Mouse (Mus musculus) kidney, embryonic 15.5 days (tissue): ENCODE results near the gene Ift80. TPM values are rescaled to one million over a fixed set of nuclear protein-coding genes. Genes with fewer than 3 reads are reported as not detected.

Source experiments
- ATAC-seq: fragments of 200-750 bp; cut with Nextera tagmentation; replicated peaks from 2 replicates; pipeline ENCODE4 v1.8.0; 2017; ENCODE audit warnings: moderate TSS enrichment; ENCODE audit not compliant: low FRiP score
- H3K27ac ChIP-seq: fragments of 300-500 bp; sonication (generic); 2 replicates; pipeline ENCODE4 v1.5.1; 2015; ENCODE audit warnings: mild to moderate bottlenecking, inconsistent platforms
- H3K27me3 ChIP-seq: fragments of 300-500 bp; sonication (generic); 2 replicates; pipeline ENCODE4 v1.6.1; 2015; ENCODE audit warnings: inconsistent platforms
- H3K36me3 ChIP-seq: fragments of 300-500 bp; sonication (generic); 2 replicates; pipeline ENCODE4 v1.6.1; 2015; ENCODE audit warnings: inconsistent platforms
- H3K4me1 ChIP-seq: fragments of 300-500 bp; sonication (generic); 2 replicates; pipeline ENCODE4 v1.6.1; 2015; ENCODE audit warnings: inconsistent platforms
- H3K4me2 ChIP-seq: fragments of 300-500 bp; sonication (generic); 2 replicates; pipeline ENCODE4 v1.6.1; 2015; ENCODE audit warnings: moderate library complexity, mild to moderate bottlenecking, inconsistent platforms
- H3K4me3 ChIP-seq: fragments of 300-500 bp; sonication (generic); replicated peaks from 2 replicates; pipeline ENCODE4 v1.5.1; 2015; ENCODE audit warnings: mild to moderate bottlenecking, inconsistent platforms
- H3K9ac ChIP-seq: fragments of 300-500 bp; sonication (generic); 2 replicates; pipeline ENCODE4 v1.6.1; 2015; ENCODE audit warnings: mild to moderate bottlenecking, inconsistent platforms
- H3K9me3 ChIP-seq: fragments of 300-500 bp; sonication (generic); replicated peaks from 2 replicates; pipeline ENCODE4 v1.6.1; 2016; ENCODE audit warnings: inconsistent platforms
- WGBS: fragments of 180-500 bp; shearing (Covaris S2); methylation state at CpG from one replicate; pipeline ENCODE4 v1.1.7; 2015; ENCODE audit warnings: mixed read lengths; 5-methylcytosine and 5-hydroxymethylcytosine counted together
- polyA plus RNA-seq: library from polyadenylated mRNA; unstranded; fragments of >200 nt; fragmentation: Nextera tagmentation; extraction: Ambion mirVana; gene quantifications from 2 replicates; pipeline ENCODE4 v1.2.1, GENCODE M21; 2015

Gene Ift80
- polyA plus RNA-seq, 1 experiment from 2014 or later, result 19.4 TPM

- Histone ChIP-seq H3K9ac (no peak overlapping the region), H3K4me1 (no peaks in the 10 kb centered on the region), H3K4me2 (no peak overlapping the region), H3K9me3 (no peaks in the 10 kb centered on the region), H3K36me3 (0 out of 2 replicates have a peak, but pooled peaks cover 3% of the 10 kb centered on the region), H3K4me3 (no peak overlapping the region), H3K27me3 (no peaks in the 10 kb centered on the region), H3K27ac (no peak overlapping the region)
- 88% methylated on average over 10 of the region's 10 CpGs for WGBS
- ATAC-seq, result no peak
Measured at GRCm38 (mm10) chr3:68979187-68979586, 25.2 kb downstream of the Ift80 start.

- H3K4me1 ChIP-seq, result no peaks in the 10 kb centered on the region
- H3K27me3 ChIP-seq, result no peaks in the 10 kb centered on the region
- no peaks in the 10 kb centered on the region for H3K9me3 ChIP-seq
- H3K4me2 ChIP-seq, result no peak overlapping the region
- H3K4me3 ChIP-seq, result no peak overlapping the region
- H3K36me3 ChIP-seq, result peaks cover 8% of the 10 kb centered on the region; the same call in 1 of the 2 replicates
- WGBS, result 90% methylated on average over 4 of the region's 4 CpGs
- no peak overlapping the region for H3K27ac ChIP-seq
- no peak for ATAC-seq
- H3K9ac ChIP-seq, result no peak overlapping the region
Measured at GRCm38 (mm10) chr3:68977696-68978095, 26.7 kb downstream of the Ift80 start.

- Histone ChIP-seq H3K27me3 (no peaks in the 10 kb centered on the region), H3K4me2 (no peak overlapping the region), H3K4me3 (no peak overlapping the region), H3K9me3 (no peaks in the 10 kb centered on the region), H3K27ac (no peak overlapping the region), H3K36me3 (peaks cover 5% of the 10 kb centered on the region; the same call in 1 of the 2 replicates), H3K9ac (no peak overlapping the region), H3K4me1 (no peaks in the 10 kb centered on the region)
- ATAC-seq, result no peak
- WGBS, result 68% methylated on average over 9 of the region's 9 CpGs
Measured at GRCm38 (mm10) chr3:68975533-68976490, 28.6 kb downstream of the Ift80 start.

GRCm38 (mm10) chr3:68974639-68975532 is 29.5 kb downstream of the Ift80 start:
- H3K4me1 ChIP-seq, result no peaks in the 10 kb centered on the region
- 86% methylated on average over 8 of the region's 8 CpGs for WGBS
- no peak overlapping the region for H3K4me2 ChIP-seq
- no peak overlapping the region for H3K27ac ChIP-seq
- no peaks in the 10 kb centered on the region for H3K9me3 ChIP-seq
- ATAC-seq, result no peak
- no peak overlapping the region for H3K4me3 ChIP-seq
- H3K27me3 ChIP-seq, result no peaks in the 10 kb centered on the region
- no peak overlapping the region for H3K9ac ChIP-seq
- peaks cover 5% of the 10 kb centered on the region; the same call in 1 of the 2 replicates for H3K36me3 ChIP-seq

- ATAC-seq, result no peak
- peaks cover 5% of the 10 kb centered on the region; the same call in 1 of the 2 replicates for H3K36me3 ChIP-seq
- H3K4me2 ChIP-seq, result no peak overlapping the region
- H3K27ac ChIP-seq, result no peak overlapping the region
- no peaks in the 10 kb centered on the region for H3K4me1 ChIP-seq
- no peaks in the 10 kb centered on the region for H3K27me3 ChIP-seq
- H3K9ac ChIP-seq, result no peak overlapping the region
- H3K9me3 ChIP-seq, result no peaks in the 10 kb centered on the region
- 50% methylated on average over 1 of the region's 1 CpGs for WGBS
- no peak overlapping the region for H3K4me3 ChIP-seq
Measured at GRCm38 (mm10) chr3:68973574-68973973, 30.8 kb downstream of the Ift80 start.

- Histone ChIP-seq H3K9ac (no peak overlapping the region), H3K27ac (no peak overlapping the region), H3K9me3 (0 out of 2 replicates have a peak, but pooled peaks cover 3% of the 10 kb centered on the region), H3K4me1 (no peaks in the 10 kb centered on the region), H3K27me3 (no peaks in the 10 kb centered on the region), H3K4me2 (no peak overlapping the region), H3K4me3 (no peak overlapping the region), H3K36me3 (peaks cover 36% of the 10 kb centered on the region)
- ATAC-seq, result no peak
- WGBS, result 92% methylated on average over 3 of the region's 3 CpGs
Measured at GRCm38 (mm10) chr3:68969091-68969590, 35.2 kb downstream of the Ift80 start.

GRCm38 (mm10) chr3:68967404-68967803 is 37.0 kb downstream of the Ift80 start:
- 80% methylated on average over 6 of the region's 6 CpGs for WGBS
- no peak overlapping the region for H3K9ac ChIP-seq
- H3K36me3 ChIP-seq, result peaks cover 40% of the 10 kb centered on the region
- H3K4me2 ChIP-seq, result no peak overlapping the region
- 0 out of 2 replicates have a peak, but pooled peaks cover 3% of the 10 kb centered on the region for H3K9me3 ChIP-seq
- no peaks in the 10 kb centered on the region for H3K27me3 ChIP-seq
- no peak overlapping the region for H3K4me3 ChIP-seq
- H3K4me1 ChIP-seq, result no peaks in the 10 kb centered on the region
- ATAC-seq, result no peak
- no peak overlapping the region for H3K27ac ChIP-seq

GRCm38 (mm10) chr3:68966527-68967285 is 37.7 kb downstream of the Ift80 start:
- Histone ChIP-seq H3K4me3 (no peak overlapping the region), H3K27me3 (no peaks in the 10 kb centered on the region), H3K27ac (no peak overlapping the region), H3K9ac (no peak overlapping the region), H3K4me1 (no peaks in the 10 kb centered on the region), H3K9me3 (0 out of 2 replicates have a peak, but pooled peaks cover 3% of the 10 kb centered on the region), H3K36me3 (peaks cover 43% of the 10 kb centered on the region), H3K4me2 (no peak overlapping the region)
- no peak for ATAC-seq
- WGBS, result 94% methylated on average over 6 of the region's 6 CpGs

GRCm38 (mm10) chr3:68964682-68965081 is 39.7 kb downstream of the Ift80 start:
- no peak for ATAC-seq
- H3K27ac ChIP-seq, result no peak overlapping the region
- no peak overlapping the region for H3K4me3 ChIP-seq
- 0 out of 2 replicates have a peak, but pooled peaks cover 3% of the 10 kb centered on the region for H3K9me3 ChIP-seq
- H3K4me1 ChIP-seq, result no peaks in the 10 kb centered on the region
- H3K9ac ChIP-seq, result no peak overlapping the region
- peaks cover 48% of the 10 kb centered on the region for H3K36me3 ChIP-seq
- H3K27me3 ChIP-seq, result no peaks in the 10 kb centered on the region
- no peak overlapping the region for H3K4me2 ChIP-seq

- Histone ChIP-seq H3K27ac (no peak overlapping the region), H3K9me3 (no peaks in the 10 kb centered on the region), H3K4me3 (no peak overlapping the region), H3K36me3 (peaks cover 8% of the 10 kb centered on the region), H3K9ac (no peak overlapping the region), H3K4me2 (no peak overlapping the region), H3K4me1 (no peaks in the 10 kb centered on the region), H3K27me3 (no peaks in the 10 kb centered on the region)
- 84% methylated on average over 3 of the region's 3 CpGs for WGBS
- ATAC-seq, result no peak
Measured at GRCm38 (mm10) chr3:68957413-68957812, 47.0 kb downstream of the Ift80 start.

- Histone ChIP-seq H3K27ac (no peak overlapping the region), H3K4me3 (no peak overlapping the region), H3K36me3 (peaks cover 5% of the 10 kb centered on the region; the same call in 1 of the 2 replicates), H3K9ac (no peak overlapping the region), H3K4me2 (no peak overlapping the region), H3K4me1 (no peaks in the 10 kb centered on the region), H3K9me3 (no peaks in the 10 kb centered on the region), H3K27me3 (no peaks in the 10 kb centered on the region)
- no peak for ATAC-seq
- WGBS, result 73% methylated on average over 4 of the region's 4 CpGs
Measured at GRCm38 (mm10) chr3:68956454-68956853, 47.9 kb downstream of the Ift80 start.
